Mouse (Mus musculus): ENCODE results near the gene Dbndd2. TPM values are rescaled to one million over a fixed set of nuclear protein-coding genes. Genes with fewer than 3 reads are reported as not detected.

Gene Dbndd2
- 2.9 and 4.2 TPM in 2 replicates for total RNA-seq (2012; rRNA removed)

GRCm38 (mm10) chr2:164485681-164486257 is at the start of gene Dbndd2:
Gene Dbndd2, plus strand, starts transcription at chr2:164486106.
- Histone ChIP-seq H3K9me3 (ENCODE audit: control insufficient read depth, insufficient read depth, low read depth, low read length) (no peaks in the 10 kb centered on the region), H3K9ac (ENCODE audit: insufficient read depth, low read depth, low read length, poor library complexity, severe bottlenecking) (peak within 1 kb of the TSS; percentile 51), H3K4me3 (ENCODE audit: insufficient read depth in 1 of 2, low read depth in 1 of 2, low read length in 2 of 2, poor library complexity in 1 of 2, severe bottlenecking in 1 of 2) (peak within 1 kb of the TSS; percentile 72 to 76), H3K27ac (ENCODE audit: insufficient read depth, low read depth, low read length, poor library complexity, severe bottlenecking) (no peak within 1 kb of the TSS), H3K36me3 (ENCODE audit: control insufficient read depth, insufficient read depth, low read length, poor library complexity, severe bottlenecking) (peaks cover 2% of the 10 kb centered on the region; the same call in 1 of the 2 replicates), H3K4me1 (ENCODE audit: control insufficient read depth in 2 of 2, insufficient read depth in 2 of 2, low read length in 2 of 2, poor library complexity in 1 of 2) (peaks cover 0 to 8% of the 10 kb centered on the region in 2 experiments; a peak in 1 of 4 replicates)
- no peak for DNase-seq (ENCODE audit: low read depth, low spot score)
- in situ Hi-C loops (cut with MboI; ENCODE audit: low sequenced_read_pairs in 2 of 2, unreplicated experiment in 2 of 2): no loop called here
- no peak for TF ChIP-seq HCFC1 (IDR thresholded peaks at IDR 0.05; ENCODE audit: borderline replicate concordance, insufficient read depth, low read length)
- TF ChIP-seq ZNF384 (IDR thresholded peaks at IDR 0.05; ENCODE audit: low read depth, low read length): no peak
- TF ChIP-seq MAFK (IDR thresholded peaks at IDR 0.05; ENCODE audit: insufficient read depth, low read depth, low read length): no peak
- TF ChIP-seq ZC3H11A (IDR thresholded peaks at IDR 0.05; ENCODE audit: borderline replicate concordance, low read depth, low read length): no peak
- TF ChIP-seq CHD2 (IDR thresholded peaks at IDR 0.05; ENCODE audit: low read depth, low read length): no peak

- peak overlapping the region; percentile 28; the same call in 1 of the 2 replicates for H3K9ac ChIP-seq (ENCODE audit: insufficient read depth, low read depth, low read length, poor library complexity, severe bottlenecking)
- H3K9me3 ChIP-seq (ENCODE audit: control insufficient read depth, insufficient read depth, low read depth, low read length): no peaks in the 10 kb centered on the region
- in situ Hi-C loops (cut with MboI; ENCODE audit: low sequenced_read_pairs in 2 of 2, unreplicated experiment in 2 of 2): no loop called here
- DNase-seq (ENCODE audit: low read depth, low spot score): no peak
- no peak overlapping the region for H3K4me3 ChIP-seq (ENCODE audit: insufficient read depth in 1 of 2, low read depth in 1 of 2, low read length in 2 of 2, poor library complexity in 1 of 2, severe bottlenecking in 1 of 2)
- no peak for TF ChIP-seq HCFC1 (IDR thresholded peaks at IDR 0.05; ENCODE audit: borderline replicate concordance, insufficient read depth, low read length)
- TF ChIP-seq CHD2 (IDR thresholded peaks at IDR 0.05; ENCODE audit: low read depth, low read length): no peak
- no peak for TF ChIP-seq ZNF384 (IDR thresholded peaks at IDR 0.05; ENCODE audit: low read depth, low read length)
- TF ChIP-seq ZC3H11A (IDR thresholded peaks at IDR 0.05; ENCODE audit: borderline replicate concordance, low read depth, low read length): no peak
- TF ChIP-seq MAFK (IDR thresholded peaks at IDR 0.05; ENCODE audit: insufficient read depth, low read depth, low read length): no peak
- H3K27ac ChIP-seq (ENCODE audit: insufficient read depth, low read depth, low read length, poor library complexity, severe bottlenecking): no peak overlapping the region; the same call in 1 of the 2 replicates
- H3K4me1 ChIP-seq (ENCODE audit: control insufficient read depth in 2 of 2, insufficient read depth in 2 of 2, low read length in 2 of 2, poor library complexity in 1 of 2): peaks cover 4 to 78% of the 10 kb centered on the region in 2 experiments
- peaks cover 5% of the 10 kb centered on the region; the same call in 1 of the 2 replicates for H3K36me3 ChIP-seq (ENCODE audit: control insufficient read depth, insufficient read depth, low read length, poor library complexity, severe bottlenecking)
Observed at GRCm38 (mm10) chr2:164436215-164436913, 49.5 kb upstream of the Dbndd2 start.

- Histone ChIP-seq H3K9ac (ENCODE audit: insufficient read depth, low read depth, low read length, poor library complexity, severe bottlenecking) (no peak overlapping the region), H3K4me3 (ENCODE audit: insufficient read depth in 1 of 2, low read depth in 1 of 2, low read length in 2 of 2, poor library complexity in 1 of 2, severe bottlenecking in 1 of 2) (no peak overlapping the region), H3K4me1 (ENCODE audit: control insufficient read depth in 2 of 2, insufficient read depth in 2 of 2, low read length in 2 of 2, poor library complexity in 1 of 2) (peaks cover 4 to 77% of the 10 kb centered on the region in 2 experiments), H3K9me3 (ENCODE audit: control insufficient read depth, insufficient read depth, low read depth, low read length) (no peaks in the 10 kb centered on the region), H3K27ac (ENCODE audit: insufficient read depth, low read depth, low read length, poor library complexity, severe bottlenecking) (no peak overlapping the region; the same call in 1 of the 2 replicates), H3K36me3 (ENCODE audit: control insufficient read depth, insufficient read depth, low read length, poor library complexity, severe bottlenecking) (peaks cover 5% of the 10 kb centered on the region; the same call in 1 of the 2 replicates)
- in situ Hi-C loops (cut with MboI; ENCODE audit: low sequenced_read_pairs in 2 of 2, unreplicated experiment in 2 of 2): no loop called here
- no peak for DNase-seq (ENCODE audit: low read depth, low spot score)
- TF ChIP-seq CHD2 (IDR thresholded peaks at IDR 0.05; ENCODE audit: low read depth, low read length) (no peak), MAFK (IDR thresholded peaks at IDR 0.05; ENCODE audit: insufficient read depth, low read depth, low read length) (no peak), HCFC1 (IDR thresholded peaks at IDR 0.05; ENCODE audit: borderline replicate concordance, insufficient read depth, low read length) (no peak), ZNF384 (IDR thresholded peaks at IDR 0.05; ENCODE audit: low read depth, low read length) (no peak), ZC3H11A (IDR thresholded peaks at IDR 0.05; ENCODE audit: borderline replicate concordance, low read depth, low read length) (no peak)
Observed at GRCm38 (mm10) chr2:164436961-164437360, 48.9 kb upstream of the Dbndd2 start.

GRCm38 (mm10) chr2:164437710-164438109 is 48.2 kb upstream of the Dbndd2 start:
- Histone ChIP-seq H3K9me3 (ENCODE audit: control insufficient read depth, insufficient read depth, low read depth, low read length) (no peaks in the 10 kb centered on the region), H3K4me3 (ENCODE audit: insufficient read depth in 1 of 2, low read depth in 1 of 2, low read length in 2 of 2, poor library complexity in 1 of 2, severe bottlenecking in 1 of 2) (no peak overlapping the region), H3K4me1 (ENCODE audit: control insufficient read depth in 2 of 2, insufficient read depth in 2 of 2, low read length in 2 of 2, poor library complexity in 1 of 2) (peaks cover 2 to 71% of the 10 kb centered on the region in 2 experiments; a peak in 3 of 4 replicates), H3K9ac (ENCODE audit: insufficient read depth, low read depth, low read length, poor library complexity, severe bottlenecking) (no peak overlapping the region), H3K27ac (ENCODE audit: insufficient read depth, low read depth, low read length, poor library complexity, severe bottlenecking) (no peak overlapping the region), H3K36me3 (ENCODE audit: control insufficient read depth, insufficient read depth, low read length, poor library complexity, severe bottlenecking) (peaks cover 5% of the 10 kb centered on the region; the same call in 1 of the 2 replicates)
- TF ChIP-seq ZC3H11A (IDR thresholded peaks at IDR 0.05; ENCODE audit: borderline replicate concordance, low read depth, low read length): no peak
- TF ChIP-seq HCFC1 (IDR thresholded peaks at IDR 0.05; ENCODE audit: borderline replicate concordance, insufficient read depth, low read length): no peak
- no peak for TF ChIP-seq MAFK (IDR thresholded peaks at IDR 0.05; ENCODE audit: insufficient read depth, low read depth, low read length)
- TF ChIP-seq CHD2 (IDR thresholded peaks at IDR 0.05; ENCODE audit: low read depth, low read length): no peak
- no peak for TF ChIP-seq ZNF384 (IDR thresholded peaks at IDR 0.05; ENCODE audit: low read depth, low read length)
- in situ Hi-C loops (cut with MboI; ENCODE audit: low sequenced_read_pairs in 2 of 2, unreplicated experiment in 2 of 2): no loop called here
- no peak for DNase-seq (ENCODE audit: low read depth, low spot score)
